Mouse (Mus musculus): ENCODE results near the gene Cpsf7. TPM values are rescaled to one million over a fixed set of nuclear protein-coding genes. Genes with fewer than 3 reads are reported as not detected.

Gene Cpsf7
- total and polyA plus RNA-seq, 3 experiments, result 36.2 to 183 (median 69.8) TPM

DNA sequence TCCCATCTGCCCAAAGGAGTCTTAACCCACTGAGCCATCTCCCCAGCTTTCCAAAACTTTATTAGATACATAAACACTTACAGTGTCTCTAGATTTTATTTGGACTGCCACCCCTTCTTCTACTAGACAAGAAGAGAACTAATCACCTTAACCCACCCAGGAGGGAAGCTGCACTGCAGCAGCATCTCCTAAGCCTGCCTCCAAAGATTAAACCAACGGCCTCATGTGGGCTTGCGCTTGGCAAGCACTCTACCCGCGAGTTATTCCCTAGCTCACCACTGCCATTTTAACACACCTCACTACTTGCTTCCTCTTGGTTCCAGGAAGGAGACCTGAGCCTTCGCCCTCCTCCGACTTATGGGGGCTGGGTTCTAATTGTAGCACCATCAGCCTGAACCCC, 39.2 kb downstream of the Cpsf7 start:
- no peak for TF ChIP-seq USF2 (IDR thresholded peaks at IDR 0.05; ENCODE audit: borderline replicate concordance in 1 of 2, insufficient read depth in 1 of 2, low read depth in 1 of 2, low read length in 2 of 2)
- 0 out of 4 replicates have a peak, but pooled peaks of 1 of the 2 experiments have one; percentile 19 for TF ChIP-seq EP300 (IDR thresholded peaks at IDR 0.05; ENCODE audit: low read depth in 1 of 2, low read length in 2 of 2)
- TF ChIP-seq E2F4 (IDR thresholded peaks at IDR 0.05; ENCODE audit: borderline replicate concordance, low read depth, low read length), result no peak
- Histone ChIP-seq H3K36me3 (ENCODE audit: control insufficient read depth in 1 of 2, insufficient read depth in 2 of 2, low read length in 2 of 2) (peaks cover 0 to 10% of the 10 kb centered on the region in 2 experiments; a peak in 2 of 4 replicates), H3K4me1 (ENCODE audit: control insufficient read depth in 1 of 2, insufficient read depth in 2 of 2, low read length in 2 of 2) (peaks cover 0 to 17% of the 10 kb centered on the region in 2 experiments; a peak in 2 of 4 replicates), H3K79me2 (ENCODE audit: control insufficient read depth, insufficient read depth, low read length, poor library complexity) (no peaks in the 10 kb centered on the region), H3K4me3 (ENCODE audit: control insufficient read depth in 1 of 2, insufficient read depth in 1 of 2, low read depth in 2 of 2, low read length in 2 of 2) (no peak overlapping the region), H3K27me3 (ENCODE audit: control insufficient read depth in 1 of 2, insufficient read depth in 2 of 2, low read length in 2 of 2) (no peaks in the 10 kb centered on the region), H3K27ac (ENCODE audit: control insufficient read depth, low read depth, low read length) (no peak overlapping the region), H3K9ac (ENCODE audit: control insufficient read depth, low read depth, low read length, poor library complexity, severe bottlenecking) (no peak overlapping the region), H3K9me3 (replicated peaks; ENCODE audit: insufficient read depth, low read length) (no peaks in the 10 kb centered on the region)
- DNase-seq (ENCODE audit: low read depth, low spot score), result peak; percentile 36

GRCm38 (mm10) chr19:10565217-10565616, 40.2 kb downstream of the Cpsf7 start:
- TF ChIP-seq ZMIZ1 (IDR thresholded peaks at IDR 0.05; ENCODE audit: low read depth, low read length) (no peak), MXI1 (IDR thresholded peaks at IDR 0.05; ENCODE audit: low read depth, low read length) (no peak), POLR2AphosphoS5 (IDR thresholded peaks at IDR 0.05; ENCODE audit: borderline replicate concordance, low read depth, low read length) (no peak), UBTF (IDR thresholded peaks at IDR 0.05; ENCODE audit: borderline replicate concordance, insufficient read depth, low read depth, low read length) (no peak), MEF2A (IDR thresholded peaks at IDR 0.05; ENCODE audit: extremely low read depth, insufficient replicate concordance, low read depth, low read length, poor library complexity, severe bottlenecking) (no peak), CHD1 (IDR thresholded peaks at IDR 0.05; ENCODE audit: low read depth, low read length) (no peak), MAX (IDR thresholded peaks at IDR 0.05; ENCODE audit: low read length) (no peak), MAZ (IDR thresholded peaks at IDR 0.05; ENCODE audit: low read depth, low read length) (no peak), ELF1 (IDR thresholded peaks at IDR 0.05; ENCODE audit: low read depth, low read length) (no peak), RCOR1 (IDR thresholded peaks at IDR 0.05; ENCODE audit: low read depth, low read length) (no peak), MYB (IDR thresholded peaks at IDR 0.05; ENCODE audit: low read depth, low read length) (no peak), SIN3A (IDR thresholded peaks at IDR 0.05; ENCODE audit: low read length) (no peak), MAFK (IDR thresholded peaks at IDR 0.05; ENCODE audit: borderline replicate concordance, low read depth, low read length) (no peak), TCF12 (IDR thresholded peaks at IDR 0.05; ENCODE audit: low read depth, low read length) (no peak), NELFE (IDR thresholded peaks at IDR 0.05; ENCODE audit: low read depth, low read length) (no peak), TAL1 (IDR thresholded peaks at IDR 0.05; ENCODE audit: low read length) (no peak), KAT2A (conservative IDR thresholded peaks at IDR 0.05; ENCODE audit: low read depth, low read length) (no peak), ZNF384 (IDR thresholded peaks at IDR 0.05; ENCODE audit: low read depth, low read length) (no peak), ZKSCAN1 (IDR thresholded peaks at IDR 0.05; ENCODE audit: low read depth, low read length) (no peak), HCFC1 (IDR thresholded peaks at IDR 0.05; ENCODE audit: low read depth, low read length) (no peak)
- Histone ChIP-seq H3K27ac (ENCODE audit: control insufficient read depth, low read depth, low read length) (no peak overlapping the region), H3K4me3 (ENCODE audit: control insufficient read depth in 1 of 2, insufficient read depth in 1 of 2, low read depth in 2 of 2, low read length in 2 of 2) (no peak overlapping the region), H3K4me1 (ENCODE audit: control insufficient read depth in 1 of 2, insufficient read depth in 2 of 2, low read length in 2 of 2) (peaks cover 0 to 17% of the 10 kb centered on the region in 2 experiments; a peak in 2 of 4 replicates), H3K9ac (ENCODE audit: control insufficient read depth, low read depth, low read length, poor library complexity, severe bottlenecking) (no peak overlapping the region), H3K79me2 (ENCODE audit: control insufficient read depth, insufficient read depth, low read length, poor library complexity) (no peaks in the 10 kb centered on the region), H3K9me3 (replicated peaks; ENCODE audit: insufficient read depth, low read length) (no peaks in the 10 kb centered on the region), H3K36me3 (ENCODE audit: control insufficient read depth in 1 of 2, insufficient read depth in 2 of 2, low read length in 2 of 2) (peaks cover 0 to 10% of the 10 kb centered on the region in 2 experiments; a peak in 2 of 4 replicates), H3K27me3 (ENCODE audit: control insufficient read depth in 1 of 2, insufficient read depth in 2 of 2, low read length in 2 of 2) (no peaks in the 10 kb centered on the region)
- DNase-seq (ENCODE audit: low read depth, low spot score), result no peak

Measured in MEL (cell line).